Mouse (Mus musculus): ENCODE data around the gene Cga. TPM values are rescaled to one million over a fixed set of nuclear protein-coding genes. Genes with fewer than 3 reads are reported as not detected.

The Cga gene
- total and polyA plus RNA-seq, 3 experiments: not detected

GRCm38 (mm10) chr4:34906151-34906550 lies 12.6 kb downstream of the Cga start:
- Histone ChIP-seq H3K79me2 (replicated peaks; ENCODE audit: control insufficient read depth, insufficient read depth, low read length) (no peaks in the 10 kb centered on the region), H3K36me3 (ENCODE audit: control insufficient read depth, insufficient read depth, low read length) (no peaks in the 10 kb centered on the region), H3K27me3 (ENCODE audit: control insufficient read depth, insufficient read depth, low read length) (no peaks in the 10 kb centered on the region), H3K9ac (ENCODE audit: low read depth, low read length) (no peak overlapping the region), H3K27ac (no peak overlapping the region), H3K4me3 (no peak overlapping the region), H3K4me1 (ENCODE audit: control insufficient read depth, insufficient read depth, low read length) (no peaks in the 10 kb centered on the region)
- WGBS: 76% methylated on average over 4 of the region's 4 CpGs
- no peak for TF ChIP-seq CTCF (IDR thresholded peaks at IDR 0.05)
- TF ChIP-seq EP300 (IDR thresholded peaks at IDR 0.05; ENCODE audit: insufficient read depth, low read depth, low read length): no peak
- no peak for TF ChIP-seq POLR2A (IDR thresholded peaks at IDR 0.05; ENCODE audit: insufficient read depth, low read depth, low read length)
- intact Hi-C loops (cut with DNase I): no loop called here
- DNase-seq: no peak

GRCm38 (mm10) chr4:34907026-34907425 lies 13.4 kb downstream of the Cga start:
- TF ChIP-seq CTCF (IDR thresholded peaks at IDR 0.05) (no peak), POLR2A (IDR thresholded peaks at IDR 0.05; ENCODE audit: insufficient read depth, low read depth, low read length) (no peak), EP300 (IDR thresholded peaks at IDR 0.05; ENCODE audit: insufficient read depth, low read depth, low read length) (no peak)
- Histone ChIP-seq H3K9ac (ENCODE audit: low read depth, low read length) (no peak overlapping the region), H3K4me1 (ENCODE audit: control insufficient read depth, insufficient read depth, low read length) (no peaks in the 10 kb centered on the region), H3K36me3 (ENCODE audit: control insufficient read depth, insufficient read depth, low read length) (no peaks in the 10 kb centered on the region), H3K27me3 (ENCODE audit: control insufficient read depth, insufficient read depth, low read length) (no peaks in the 10 kb centered on the region), H3K79me2 (replicated peaks; ENCODE audit: control insufficient read depth, insufficient read depth, low read length) (no peaks in the 10 kb centered on the region), H3K27ac (no peak overlapping the region), H3K4me3 (no peak overlapping the region)
- 51% methylated on average over 14 of the region's 14 CpGs for WGBS
- intact Hi-C loops (cut with DNase I): no loop called here
- DNase-seq: no peak

GRCm38 (mm10) chr4:34908127-34908526 lies 14.5 kb downstream of the Cga start:
- no peak overlapping the region for H3K4me3 ChIP-seq
- no peaks in the 10 kb centered on the region for H3K36me3 ChIP-seq (ENCODE audit: control insufficient read depth, insufficient read depth, low read length)
- WGBS: 76% methylated on average over 7 of the region's 7 CpGs
- no peaks in the 10 kb centered on the region for H3K4me1 ChIP-seq (ENCODE audit: control insufficient read depth, insufficient read depth, low read length)
- no peaks in the 10 kb centered on the region for H3K27me3 ChIP-seq (ENCODE audit: control insufficient read depth, insufficient read depth, low read length)
- TF ChIP-seq CTCF (IDR thresholded peaks at IDR 0.05): no peak
- peak; percentile 58; the same call in 1 of the 2 replicates for TF ChIP-seq EP300 (IDR thresholded peaks at IDR 0.05; ENCODE audit: insufficient read depth, low read depth, low read length)
- H3K27ac ChIP-seq: no peak overlapping the region
- peak; percentile 35 to 65 for DNase-seq
- intact Hi-C loops (cut with DNase I): no loop called here
- H3K79me2 ChIP-seq (replicated peaks; ENCODE audit: control insufficient read depth, insufficient read depth, low read length): no peaks in the 10 kb centered on the region
- no peak overlapping the region for H3K9ac ChIP-seq (ENCODE audit: low read depth, low read length)

- Histone ChIP-seq H3K79me2 (replicated peaks; ENCODE audit: control insufficient read depth, insufficient read depth, low read length) (no peaks in the 10 kb centered on the region), H3K9ac (ENCODE audit: low read depth, low read length) (no peak overlapping the region), H3K27me3 (ENCODE audit: control insufficient read depth, insufficient read depth, low read length) (no peaks in the 10 kb centered on the region; the same call in 1 of the 2 replicates), H3K4me3 (no peak overlapping the region), H3K36me3 (ENCODE audit: control insufficient read depth, insufficient read depth, low read length) (no peaks in the 10 kb centered on the region), H3K27ac (no peak overlapping the region), H3K4me1 (ENCODE audit: control insufficient read depth, insufficient read depth, low read length) (no peaks in the 10 kb centered on the region)
- intact Hi-C loops (cut with DNase I): no loop called here
- DNase-seq: no peak
- TF ChIP-seq CTCF (IDR thresholded peaks at IDR 0.05): no peak
- TF ChIP-seq POLR2A (IDR thresholded peaks at IDR 0.05; ENCODE audit: insufficient read depth, low read depth, low read length): no peak
- TF ChIP-seq EP300 (IDR thresholded peaks at IDR 0.05; ENCODE audit: insufficient read depth, low read depth, low read length): no peak
- 78% methylated on average over 3 of the region's 3 CpGs for WGBS
Observed at GRCm38 (mm10) chr4:34911401-34911800, 17.8 kb downstream of the Cga start.

GRCm38 (mm10) chr4:34912171-34912570 lies 18.6 kb downstream of the Cga start:
- intact Hi-C loops (cut with DNase I): no loop called here
- WGBS: 76% methylated on average over 3 of the region's 3 CpGs
- TF ChIP-seq POLR2A (IDR thresholded peaks at IDR 0.05; ENCODE audit: insufficient read depth, low read depth, low read length): no peak
- TF ChIP-seq CTCF (IDR thresholded peaks at IDR 0.05): no peak
- no peak for TF ChIP-seq EP300 (IDR thresholded peaks at IDR 0.05; ENCODE audit: insufficient read depth, low read depth, low read length)

GRCm38 (mm10) chr4:34917400-34917799 lies 23.8 kb downstream of the Cga start:
- Histone ChIP-seq H3K36me3 (ENCODE audit: control insufficient read depth, insufficient read depth, low read length) (no peaks in the 10 kb centered on the region), H3K4me3 (no peak overlapping the region), H3K27ac (no peak overlapping the region), H3K4me1 (ENCODE audit: control insufficient read depth, insufficient read depth, low read length) (no peaks in the 10 kb centered on the region), H3K79me2 (replicated peaks; ENCODE audit: control insufficient read depth, insufficient read depth, low read length) (no peaks in the 10 kb centered on the region), H3K9ac (ENCODE audit: low read depth, low read length) (no peak overlapping the region), H3K27me3 (ENCODE audit: control insufficient read depth, insufficient read depth, low read length) (no peaks in the 10 kb centered on the region; the same call in 1 of the 2 replicates)
- TF ChIP-seq POLR2A (IDR thresholded peaks at IDR 0.05; ENCODE audit: insufficient read depth, low read depth, low read length) (no peak), CTCF (IDR thresholded peaks at IDR 0.05) (no peak), EP300 (IDR thresholded peaks at IDR 0.05; ENCODE audit: insufficient read depth, low read depth, low read length) (no peak)
- WGBS: 76% methylated on average over 7 of the region's 7 CpGs
- intact Hi-C loops (cut with DNase I): no loop called here
- no peak for DNase-seq

More at GRCm38 (mm10) chr4:34912171-34912570, 18.6 kb downstream of the Cga start:
- no peak for DNase-seq
- no peaks in the 10 kb centered on the region for H3K4me1 ChIP-seq (ENCODE audit: control insufficient read depth, insufficient read depth, low read length)
- no peak overlapping the region for H3K9ac ChIP-seq (ENCODE audit: low read depth, low read length)
- H3K79me2 ChIP-seq (replicated peaks; ENCODE audit: control insufficient read depth, insufficient read depth, low read length): no peaks in the 10 kb centered on the region
- no peak overlapping the region for H3K27ac ChIP-seq
- no peak overlapping the region for H3K4me3 ChIP-seq
- no peaks in the 10 kb centered on the region for H3K36me3 ChIP-seq (ENCODE audit: control insufficient read depth, insufficient read depth, low read length)
- H3K27me3 ChIP-seq (ENCODE audit: control insufficient read depth, insufficient read depth, low read length): no peaks in the 10 kb centered on the region; the same call in 1 of the 2 replicates
